Mouse (Mus musculus) T-helper 17 cell (primary cell): ENCODE results near the gene Sema3c.

Source experiments
- in situ Hi-C, 2 experiments: fragments of 300-600 bp; cut with MboI, MseI; formaldehyde crosslinking; loops; 1 replicate in 1 of 2; 2 replicates in 1 of 2; pipeline ENCODE4 v1.15.1; 2025; ENCODE audit warnings: high pct_unique_total_duplicates in 2 of 2

Gene Sema3c

DNA sequence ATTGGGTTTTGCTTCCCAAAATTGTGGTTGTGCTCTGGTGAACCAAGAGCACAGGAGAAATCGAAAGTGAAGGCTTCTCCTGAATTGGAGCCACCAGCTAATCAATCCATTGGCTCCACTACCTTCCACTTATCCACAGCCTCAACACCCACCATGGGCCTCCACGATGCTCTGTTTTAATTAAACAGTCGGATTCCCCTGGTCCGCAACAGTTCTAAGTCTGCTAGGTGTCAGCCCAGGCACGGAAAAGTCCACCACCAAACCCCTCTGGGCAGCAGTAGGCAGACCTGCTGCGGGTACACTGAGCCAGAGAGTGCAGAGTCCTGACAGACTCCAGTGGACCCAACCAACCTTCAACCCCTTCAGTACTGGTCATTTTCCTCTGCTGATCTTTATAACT is 202.5 kb downstream of the Sema3c start:
- in situ Hi-C loops = no loop called here
